Mouse (Mus musculus) stomach, postnatal 0 days (tissue): ENCODE data around the gene Pdcd10. TPM values are rescaled to one million over a fixed set of nuclear protein-coding genes. Genes with fewer than 3 reads are reported as not detected.

Experiments used
- ATAC-seq: fragments of 200-750 bp; cut with Nextera tagmentation; 2 replicates; pipeline ENCODE4 v1.8.0; 2017; ENCODE audit not compliant: low FRiP score, low TSS enrichment
- DNase-seq: peaks from one replicate; pipeline ENCODE4 v3.0.0-alpha.2; 2016; ENCODE audit warnings: low spot score
- H3K27ac ChIP-seq: fragments of 300-500 bp; sonication (generic); replicated peaks from 2 replicates; pipeline ENCODE4 v1.5.1; 2014; ENCODE audit warnings: mild to moderate bottlenecking, control low read depth
- H3K27me3 ChIP-seq: fragments of 300-500 bp; sonication (generic); 2 replicates; pipeline ENCODE4 v1.6.1; 2014; ENCODE audit warnings: low read length; ENCODE audit not compliant: control insufficient read depth, insufficient read depth
- H3K36me3 ChIP-seq: fragments of 300-500 bp; sonication (generic); 2 replicates; pipeline ENCODE4 v1.6.1; 2014; ENCODE audit warnings: low read length, mixed read lengths; ENCODE audit not compliant: control insufficient read depth, insufficient read depth
- H3K4me1 ChIP-seq: fragments of 300-500 bp; sonication (generic); replicated peaks from 2 replicates; pipeline ENCODE4 v1.6.1; 2014; ENCODE audit warnings: antibody characterized with exemption; ENCODE audit not compliant: control insufficient read depth, insufficient read depth
- H3K4me2 ChIP-seq: fragments of 300-500 bp; sonication (generic); replicated peaks from 2 replicates; pipeline ENCODE4 v1.6.1; 2014; ENCODE audit warnings: low read depth, mild to moderate bottlenecking, control low read depth, moderate library complexity
- H3K4me3 ChIP-seq: fragments of 300-500 bp; sonication (generic); 2 replicates; pipeline ENCODE4 v1.5.1; 2014; ENCODE audit warnings: low read depth, low read length, control low read depth
- H3K9ac ChIP-seq: fragments of 300-500 bp; sonication (generic); 2 replicates; pipeline ENCODE4 v1.6.1; 2014; ENCODE audit warnings: mild to moderate bottlenecking, low read length, control low read depth, mixed read lengths
- H3K9me3 ChIP-seq: fragments of 300-500 bp; sonication (generic); 2 replicates; pipeline ENCODE4 v1.6.1; 2016; ENCODE audit warnings: low read length; ENCODE audit not compliant: control insufficient read depth
- CTCF ChIP-seq: IDR thresholded peaks from 2 replicates; pipeline ENCODE4 v1.5.1; 2016; ENCODE audit warnings: antibody characterized with exemption, low read depth, mild to moderate bottlenecking, moderate library complexity
- EP300 ChIP-seq: optimal IDR thresholded peaks from 2 replicates; pipeline ENCODE3; 2016; ENCODE audit warnings: antibody characterized with exemption
- WGBS: fragments of 180-500 bp; shearing (Covaris S2); extraction: QIAGEN DNeasy Blood & Tissue Kit; methylation state at CpG from one replicate; pipeline ENCODE4 v1.1.7; 2014; 5-methylcytosine and 5-hydroxymethylcytosine counted together
- polyA plus RNA-seq: library from polyadenylated mRNA; unstranded; fragments of >200 nt; fragmentation: Nextera tagmentation; extraction: Ambion mirVana; gene quantifications from 2 replicates; pipeline ENCODE4 v1.2.1, GENCODE M21; 2015

Pdcd10 gene
- polyA plus RNA-seq, 1 experiment from 2014 or later = 102 TPM

- Histone ChIP-seq H3K9ac (peak within 1 kb of the TSS; percentile 95), H3K27me3 (no peaks in the 10 kb centered on the region), H3K27ac (peak within 1 kb of the TSS; percentile 91), H3K9me3 (no peaks in the 10 kb centered on the region), H3K4me3 (peak within 1 kb of the TSS; percentile 94), H3K36me3 (no peaks in the 10 kb centered on the region), H3K4me1 (no peaks in the 10 kb centered on the region), H3K4me2 (peak within 1 kb of the TSS; percentile 76)
- no peak for TF ChIP-seq EP300
- no peak for TF ChIP-seq CTCF
- DNase-seq (peak; percentile 88), ATAC-seq (peak; percentile 93)
- 1% methylated on average over 19 of the region's 19 CpGs for WGBS
These were observed 636 bp upstream of the Pdcd10 start, which contains the start of gene Serpini1 for GRCm38 (mm10) chr3:75557292-75557691. Gene Serpini1 (plus strand): TSS chr3:75557547.

GRCm38 (mm10) chr3:75556121-75556694 lies 448 bp downstream of the Pdcd10 start:
- Histone ChIP-seq H3K9ac (peak overlapping the region; percentile 95), H3K4me3 (peak overlapping the region; percentile 94), H3K27me3 (no peaks in the 10 kb centered on the region), H3K4me1 (no peaks in the 10 kb centered on the region), H3K27ac (peak overlapping the region; percentile 91), H3K36me3 (no peaks in the 10 kb centered on the region), H3K4me2 (peak overlapping the region; percentile 76), H3K9me3 (no peaks in the 10 kb centered on the region)
- TF ChIP-seq CTCF = no peak
- no peak for TF ChIP-seq EP300
- DNase-seq (no peak), ATAC-seq (peak; percentile 63)
- under 1% methylated on average over 36 of the region's 36 CpGs for WGBS

- no peak for DNase-seq
- no peak overlapping the region for H3K9ac ChIP-seq
- no peak overlapping the region for H3K4me3 ChIP-seq
- no peaks in the 10 kb centered on the region for H3K4me1 ChIP-seq
- no peaks in the 10 kb centered on the region for H3K36me3 ChIP-seq
- no peak for TF ChIP-seq CTCF
- no peak for TF ChIP-seq EP300
- H3K4me2 ChIP-seq = no peak overlapping the region
- no peaks in the 10 kb centered on the region for H3K9me3 ChIP-seq
- no peak for ATAC-seq
- no peak overlapping the region for H3K27ac ChIP-seq
- no peaks in the 10 kb centered on the region for H3K27me3 ChIP-seq
These were observed 5.4 kb downstream of the Pdcd10 start for GRCm38 (mm10) chr3:75551248-75551647.

- no peak overlapping the region for H3K4me3 ChIP-seq
- H3K4me2 ChIP-seq = no peak overlapping the region
- no peak overlapping the region for H3K9ac ChIP-seq
- H3K27ac ChIP-seq = no peak overlapping the region
- WGBS = 91% methylated on average over 1 of the region's 1 CpGs
- TF ChIP-seq CTCF = no peak
- TF ChIP-seq EP300 = no peak
- H3K36me3 ChIP-seq = no peaks in the 10 kb centered on the region; the same call in 1 of the 2 replicates
- H3K9me3 ChIP-seq = no peaks in the 10 kb centered on the region
- no peaks in the 10 kb centered on the region for H3K27me3 ChIP-seq
- DNase-seq (no peak), ATAC-seq (no peak)
- no peaks in the 10 kb centered on the region for H3K4me1 ChIP-seq
These were observed 12.4 kb downstream of the Pdcd10 start for GRCm38 (mm10) chr3:75544287-75544686.

- no peaks in the 10 kb centered on the region; the same call in 1 of the 2 replicates for H3K36me3 ChIP-seq
- DNase-seq (no peak), ATAC-seq (no peak)
These were observed 13.8 kb downstream of the Pdcd10 start for GRCm38 (mm10) chr3:75542852-75543251.

GRCm38 (mm10) chr3:75541259-75541658 lies 15.4 kb downstream of the Pdcd10 start:
- Histone ChIP-seq H3K36me3 (peaks cover 2% of the 10 kb centered on the region; the same call in 1 of the 2 replicates), H3K9ac (no peak overlapping the region), H3K27ac (no peak overlapping the region), H3K9me3 (no peaks in the 10 kb centered on the region), H3K4me3 (no peak overlapping the region), H3K4me2 (no peak overlapping the region), H3K4me1 (no peaks in the 10 kb centered on the region), H3K27me3 (no peaks in the 10 kb centered on the region)
- TF ChIP-seq EP300 = no peak
- no peak for TF ChIP-seq CTCF
- no peak for ATAC-seq
- DNase-seq = no peak
- WGBS = 91% methylated on average over 4 of the region's 4 CpGs

More at GRCm38 (mm10) chr3:75542852-75543251, 13.8 kb downstream of the Pdcd10 start:
- Histone ChIP-seq H3K9ac (no peak overlapping the region), H3K4me3 (no peak overlapping the region), H3K27me3 (no peaks in the 10 kb centered on the region), H3K4me2 (no peak overlapping the region), H3K27ac (no peak overlapping the region), H3K4me1 (no peaks in the 10 kb centered on the region), H3K9me3 (no peaks in the 10 kb centered on the region)
- TF ChIP-seq CTCF (no peak), EP300 (no peak)
- 92% methylated on average over 3 of the region's 3 CpGs for WGBS
